ENCODE assay signal across 24 mouse cellular contexts in the genomic region with DNA sequence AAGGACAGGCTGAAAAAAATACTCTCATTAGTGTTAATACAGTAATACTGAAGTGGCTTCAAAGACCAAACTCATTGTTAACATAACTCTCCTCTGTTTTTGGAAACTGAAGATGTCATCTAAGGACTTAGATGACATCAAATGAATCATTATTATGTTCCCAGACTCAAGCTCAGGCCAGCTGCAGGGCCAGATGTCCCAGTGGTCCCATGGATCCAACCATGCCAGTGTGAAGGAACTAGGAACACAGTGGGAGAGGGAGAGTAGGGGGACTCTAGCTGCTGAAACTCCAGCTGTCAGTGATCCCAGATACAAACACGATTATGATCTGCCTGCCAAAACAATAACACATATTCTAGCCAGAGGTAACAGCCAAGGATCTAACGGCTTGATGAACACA. TPM values are rescaled to one million over a fixed set of nuclear protein-coding genes. Genes with fewer than 3 reads are reported as not detected.
"Had no signal": no experiment of that assay in that cellular context is flagged by ENCODE, and none has a peak within 500 bp of the region (broad histone marks: within the 10 kb centered on the region; RNA-seq: fewer than 3 reads in every experiment).

No protein-coding gene starts in this region.

- H3K27ac ChIP-seq: kidney, embryonic 15.5 days; left cerebral cortex, adult 2 months; liver, embryonic 13.5 days; midbrain, embryonic 10.5 days; midbrain, embryonic 13.5 days; neural tube, embryonic 13.5 days; stomach, postnatal 0 days had no signal

- H3K4me1 ChIP-seq: kidney, embryonic 15.5 days; liver, embryonic 13.5 days; megakaryocyte, embryonic 14.5 days; midbrain, embryonic 10.5 days had no signal

- H3K9me3 ChIP-seq: kidney, embryonic 15.5 days; liver, embryonic 13.5 days; megakaryocyte, embryonic 14.5 days; midbrain, embryonic 10.5 days; midbrain, embryonic 13.5 days; neural tube, embryonic 13.5 days had no signal

- H3K4me2 ChIP-seq: kidney, embryonic 15.5 days; liver, embryonic 13.5 days; midbrain, embryonic 13.5 days; neural tube, embryonic 13.5 days had no signal

- H3K4me3 ChIP-seq: kidney, embryonic 15.5 days; left cerebral cortex, adult 2 months; liver, embryonic 13.5 days; megakaryocyte, embryonic 14.5 days; midbrain, embryonic 10.5 days; midbrain, embryonic 13.5 days; myocyte; neural tube, embryonic 13.5 days had no signal

- H3K27me3 ChIP-seq: kidney, embryonic 15.5 days; liver, embryonic 13.5 days; megakaryocyte, embryonic 14.5 days; midbrain, embryonic 13.5 days; neural tube, embryonic 13.5 days had no signal

- H3K36me3 ChIP-seq: kidney, embryonic 15.5 days; liver, embryonic 13.5 days; midbrain, embryonic 10.5 days; midbrain, embryonic 13.5 days; neural tube, embryonic 13.5 days had no signal

- DNase-seq: kidney, adult 11 months; kidney, postnatal 36 days; layer of hippocampus, postnatal 36 days; liver, embryonic 13.5 days; lung, adult 2 months; thymus, adult 2 months; thymus, postnatal 14 days; thymus, postnatal 4 days had no signal

- H3K9ac ChIP-seq: kidney, embryonic 15.5 days; liver, embryonic 13.5 days; midbrain, embryonic 13.5 days; neural tube, embryonic 13.5 days had no signal

RNA-seq across cellular contexts. Expression of a gene that starts 39.5 kb away (rescaled TPM):
- total RNA-seq: layer of hippocampus, postnatal 36 days had no signal
- polyA plus RNA-seq: myocyte; neural tube, embryonic 13.5 days had no signal

RNA-seq across cellular contexts. Expression of a gene that starts 51.5 kb away (rescaled TPM):
- total RNA-seq: layer of hippocampus, adult 8-10 months; layer of hippocampus, postnatal 10 days; layer of hippocampus, postnatal 36 days; left cerebral cortex, adult 2 months; left cerebral cortex, postnatal 10 days; left cerebral cortex, postnatal 36 days; liver, adult 2 months had no signal
- polyA plus RNA-seq: kidney, embryonic 15.5 days; liver, adult 2 months; liver, embryonic 13.5 days; liver, embryonic 16.5 days; midbrain, embryonic 10.5 days; midbrain, embryonic 13.5 days; midbrain, embryonic 16.5 days; myocyte; neural tube, embryonic 13.5 days; stomach, embryonic 14.5 days; stomach, postnatal 0 days had no signal
